In genomic region chr10:92163071-92163504, GRCm38 (mm10) we compare ENCODE assay signal across 10 mouse cellular contexts.
DNase-seq lines count a peak whose midpoint lies in the region; ATAC-seq lines count a peak whose summit lies in the region.
"Had no signal": no experiment of that assay in that cellular context is flagged by ENCODE, and none has a peak within 500 bp of the region (broad histone marks: within the 10 kb centered on the region; RNA-seq: fewer than 3 reads in every experiment).

No protein-coding gene starts in this region.

- H3K27me3 ChIP-seq in heart, embryonic 16.5 days (ENCODE audit: control insufficient read depth, insufficient read depth, low read length) = peaks cover 9% of the 10 kb centered on the region
- no peaks in the 10 kb centered on the region for H3K27me3 ChIP-seq in hindbrain, embryonic 15.5 days
- H3K27me3 ChIP-seq in neural tube, embryonic 11.5 days (ENCODE audit: control insufficient read depth, insufficient read depth, low read length) = no peaks in the 10 kb centered on the region
- peaks cover 17% of the 10 kb centered on the region for H3K27me3 ChIP-seq in liver, embryonic 12.5 days (replicated peaks)

- H3K4me3 ChIP-seq in heart, embryonic 16.5 days (ENCODE audit: low read length) = peak overlapping the region; percentile 50
- peak overlapping the region; percentile 62 for H3K4me3 ChIP-seq in hindbrain, embryonic 15.5 days
- peak overlapping the region; percentile 46 for H3K4me3 ChIP-seq in neural tube, embryonic 11.5 days (ENCODE audit: low read depth, low read length)
- no peak overlapping the region for H3K4me3 ChIP-seq in liver, embryonic 12.5 days

- no peaks in the 10 kb centered on the region for H3K9me3 ChIP-seq in heart, embryonic 16.5 days (replicated peaks; ENCODE audit: control insufficient read depth, low read length)
- no peaks in the 10 kb centered on the region for H3K9me3 ChIP-seq in hindbrain, embryonic 15.5 days
- H3K9me3 ChIP-seq in neural tube, embryonic 11.5 days (ENCODE audit: control insufficient read depth, low read length) = no peaks in the 10 kb centered on the region
- H3K9me3 ChIP-seq in liver, embryonic 12.5 days (replicated peaks) = no peaks in the 10 kb centered on the region

- H3K9ac ChIP-seq in heart, embryonic 16.5 days (ENCODE audit: low read length) = no peak overlapping the region
- H3K9ac ChIP-seq in hindbrain, embryonic 15.5 days = peak overlapping the region; percentile 87
- peak overlapping the region; percentile 66 for H3K9ac ChIP-seq in neural tube, embryonic 11.5 days (ENCODE audit: low read length)
- H3K9ac ChIP-seq in liver, embryonic 12.5 days = no peak overlapping the region

- WGBS in heart, embryonic 16.5 days = 15% methylated on average over 7 of the region's 7 CpGs
- WGBS in hindbrain, embryonic 15.5 days = under 1% methylated on average over 7 of the region's 7 CpGs
- WGBS in neural tube, embryonic 11.5 days = 4% methylated on average over 7 of the region's 7 CpGs
- 11% methylated on average over 7 of the region's 7 CpGs for WGBS in liver, embryonic 12.5 days (ENCODE audit: insufficient replicate concordance)

- no peaks in the 10 kb centered on the region for H3K36me3 ChIP-seq in heart, embryonic 16.5 days (ENCODE audit: control insufficient read depth, insufficient read depth)
- H3K36me3 ChIP-seq in hindbrain, embryonic 15.5 days = peaks cover 5% of the 10 kb centered on the region; the same call in 1 of the 2 replicates
- no peaks in the 10 kb centered on the region for H3K36me3 ChIP-seq in neural tube, embryonic 11.5 days (ENCODE audit: control insufficient read depth, insufficient read depth, low read length)
- H3K36me3 ChIP-seq in liver, embryonic 12.5 days = no peaks in the 10 kb centered on the region

- peaks cover 8% of the 10 kb centered on the region for H3K4me1 ChIP-seq in heart, embryonic 16.5 days (ENCODE audit: control insufficient read depth, insufficient read depth, low read length)
- H3K4me1 ChIP-seq in hindbrain, embryonic 15.5 days (replicated peaks) = peaks cover 12% of the 10 kb centered on the region
- H3K4me1 ChIP-seq in neural tube, embryonic 11.5 days (ENCODE audit: control insufficient read depth, insufficient read depth, low read length) = peaks cover 4% of the 10 kb centered on the region; the same call in 1 of the 2 replicates
- no peaks in the 10 kb centered on the region for H3K4me1 ChIP-seq in liver, embryonic 12.5 days

- ATAC-seq in heart, embryonic 16.5 days (replicated peaks; ENCODE audit: extremely low read depth, insufficient read depth, low FRiP score) = no peak
- no peak for ATAC-seq in hindbrain, embryonic 15.5 days (ENCODE audit: low FRiP score, low read depth)
- peak; percentile 63 for ATAC-seq in neural tube, embryonic 11.5 days (ENCODE audit: insufficient read depth, low FRiP score, low TSS enrichment)
- no peak for ATAC-seq in liver, embryonic 12.5 days

- H3K27ac ChIP-seq in heart, embryonic 16.5 days (ENCODE audit: low read length) = no peak overlapping the region
- peak overlapping the region; percentile 95 for H3K27ac ChIP-seq in hindbrain, embryonic 15.5 days (replicated peaks)
- peak overlapping the region; percentile 94 for H3K27ac ChIP-seq in neural tube, embryonic 11.5 days (ENCODE audit: low read depth, low read length)
- no peak overlapping the region for H3K27ac ChIP-seq in liver, embryonic 12.5 days

- peak overlapping the region; percentile 63 for H3K4me2 ChIP-seq in heart, embryonic 16.5 days (ENCODE audit: low read depth, low read length)
- H3K4me2 ChIP-seq in hindbrain, embryonic 15.5 days = peak overlapping the region; percentile 58
- peak overlapping the region; percentile 60 for H3K4me2 ChIP-seq in neural tube, embryonic 11.5 days (ENCODE audit: low read depth)
- H3K4me2 ChIP-seq in liver, embryonic 12.5 days = no peak overlapping the region

- no peak for DNase-seq in heart, postnatal 4 days
- peak; percentile 65 for DNase-seq in embryo, embryonic 11 days
- DNase-seq in neural tube, embryonic 11.5 days (ENCODE audit: low spot score) = peak; percentile 47
- no peak for DNase-seq in thymus, postnatal 4 days
- DNase-seq in frontal cortex, postnatal 10 days (ENCODE audit: low spot score in 2 of 2) = no peak
- DNase-seq: cerebellum, adult 11-12 months; kidney, adult 9 months had no signal

Comparison
In these comparisons a context has a peak if more than half of its experiments do, and no peak if none do; other contexts are left out.
1. H3K27ac ChIP-seq: peak in hindbrain, embryonic 15.5 days (single experiment) and neural tube, embryonic 11.5 days (single experiment); none in heart, embryonic 16.5 days (single experiment) and liver, embryonic 12.5 days (single experiment).
2. H3K9ac ChIP-seq: peak in hindbrain, embryonic 15.5 days (single experiment) and neural tube, embryonic 11.5 days (single experiment); none in heart, embryonic 16.5 days (single experiment) and liver, embryonic 12.5 days (single experiment).
3. DNase-seq: peak in embryo, embryonic 11 days (single experiment) and neural tube, embryonic 11.5 days (single experiment); none in heart, postnatal 4 days (single experiment), thymus, postnatal 4 days (single experiment) and frontal cortex, postnatal 10 days (0 of 2).